ENCODE assay signal across 16 mouse cellular contexts in the genomic region with DNA sequence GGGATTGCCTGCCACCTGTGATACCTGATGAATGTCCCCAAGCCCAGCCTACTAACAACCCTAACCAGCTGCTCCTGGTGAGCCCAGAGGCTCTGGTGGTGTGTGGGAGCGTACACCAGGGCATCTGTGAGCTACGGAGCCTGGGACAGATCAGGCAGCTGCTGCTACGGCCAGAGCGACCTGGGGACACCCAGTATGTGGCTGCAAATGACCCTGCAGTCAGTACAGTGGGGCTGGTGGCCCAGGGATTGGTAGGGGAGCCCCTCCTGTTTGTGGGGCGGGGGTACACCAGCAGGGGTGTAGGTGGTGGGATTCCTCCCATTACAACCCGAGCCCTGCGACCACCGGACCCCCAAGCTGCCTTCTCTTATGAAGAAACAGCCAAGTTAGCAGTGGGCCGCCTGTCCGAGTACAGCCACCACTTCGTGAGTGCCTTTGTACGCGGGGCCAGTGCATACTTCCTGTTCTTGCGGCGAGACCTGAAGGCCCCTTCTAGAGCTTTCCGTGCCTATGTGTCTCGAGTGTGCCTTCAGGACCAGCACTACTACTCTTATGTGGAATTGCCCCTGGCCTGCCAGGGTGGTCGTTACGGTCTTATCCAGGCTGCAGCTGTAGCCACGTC. TPM values are rescaled to one million over a fixed set of nuclear protein-coding genes. Genes with fewer than 3 reads are reported as not detected.
A peak's percentile ranks its signal among the peaks of the same experiment; 100 is the strongest.
DNase-seq lines count a peak whose midpoint lies in the region; ATAC-seq and TF ChIP-seq lines count a peak whose summit lies in the region.
"Had no signal": no experiment of that assay in that cellular context is flagged by ENCODE, and none has a peak within 500 bp of the region (broad histone marks: within the 10 kb centered on the region; RNA-seq: fewer than 3 reads in every experiment).

No protein-coding gene starts in this region.

- no peak overlapping the region for H3K4me3 ChIP-seq in heart, embryonic 12.5 days
- no peak overlapping the region for H3K4me3 ChIP-seq in kidney, embryonic 16.5 days (ENCODE audit: low read length)
- H3K4me3 ChIP-seq in stomach, embryonic 16.5 days (replicated peaks; ENCODE audit: low read length) = no peak overlapping the region
- no peak overlapping the region for H3K4me3 ChIP-seq in stomach, postnatal 0 days (ENCODE audit: low read depth, low read length)
- H3K4me3 ChIP-seq: hindbrain, embryonic 12.5 days had no signal

- no peaks in the 10 kb centered on the region for H3K27me3 ChIP-seq in heart, embryonic 12.5 days (replicated peaks)
- no peaks in the 10 kb centered on the region for H3K27me3 ChIP-seq in kidney, embryonic 16.5 days (ENCODE audit: insufficient read depth, low read length)
- no peaks in the 10 kb centered on the region for H3K27me3 ChIP-seq in stomach, embryonic 16.5 days (ENCODE audit: control insufficient read depth, insufficient read depth, low read length)
- no peaks in the 10 kb centered on the region for H3K27me3 ChIP-seq in stomach, postnatal 0 days (ENCODE audit: control insufficient read depth, insufficient read depth, low read length)
- H3K27me3 ChIP-seq: hindbrain, embryonic 12.5 days had no signal

- WGBS in heart, embryonic 12.5 days = 83% methylated on average over 20 of the region's 20 CpGs
- 84% methylated on average over 20 of the region's 20 CpGs for WGBS in kidney, embryonic 16.5 days
- 83% methylated on average over 20 of the region's 20 CpGs for WGBS in stomach, embryonic 16.5 days
- WGBS in stomach, postnatal 0 days = 81% methylated on average over 20 of the region's 20 CpGs

- TF ChIP-seq CTCF in stomach, postnatal 0 days (IDR thresholded peaks at IDR 0.05; ENCODE audit: low read depth) = no peak

- H3K27ac ChIP-seq in heart, embryonic 12.5 days (ENCODE audit: poor library complexity, severe bottlenecking) = no peak overlapping the region
- no peak overlapping the region for H3K27ac ChIP-seq in kidney, embryonic 16.5 days (ENCODE audit: low read length)
- H3K27ac ChIP-seq in stomach, embryonic 16.5 days (ENCODE audit: low read length) = no peak overlapping the region
- no peak overlapping the region for H3K27ac ChIP-seq in stomach, postnatal 0 days (replicated peaks)
- H3K27ac ChIP-seq: hindbrain, embryonic 12.5 days; liver, embryonic 14.5 days had no signal

- H3K9ac ChIP-seq in heart, embryonic 12.5 days = 0 out of 2 replicates have a peak overlapping the region, but pooled peaks have one; percentile 11
- peak overlapping the region; percentile 12; the same call in 1 of the 2 replicates for H3K9ac ChIP-seq in kidney, embryonic 16.5 days (replicated peaks; ENCODE audit: low read length)
- 0 out of 2 replicates have a peak overlapping the region, but pooled peaks have one; percentile 2 for H3K9ac ChIP-seq in stomach, embryonic 16.5 days (ENCODE audit: low read length)
- H3K9ac ChIP-seq in stomach, postnatal 0 days (ENCODE audit: low read length) = no peak overlapping the region
- H3K9ac ChIP-seq: hindbrain, embryonic 12.5 days; liver, embryonic 14.5 days had no signal

- H3K36me3 ChIP-seq in heart, embryonic 12.5 days = peaks cover 47% of the 10 kb centered on the region
- H3K36me3 ChIP-seq in kidney, embryonic 16.5 days (ENCODE audit: insufficient read depth, low read length) = peaks cover 34% of the 10 kb centered on the region
- 0 out of 2 replicates have a peak, but pooled peaks cover 3% of the 10 kb centered on the region for H3K36me3 ChIP-seq in stomach, embryonic 16.5 days (ENCODE audit: control insufficient read depth, insufficient read depth, low read length)
- no peaks in the 10 kb centered on the region for H3K36me3 ChIP-seq in stomach, postnatal 0 days (ENCODE audit: control insufficient read depth, insufficient read depth, low read length)

- no peak for ATAC-seq in heart, embryonic 12.5 days (ENCODE audit: insufficient number of reproducible peaks, low FRiP score)
- no peak for ATAC-seq in kidney, embryonic 16.5 days (ENCODE audit: low FRiP score, low TSS enrichment)
- ATAC-seq in stomach, embryonic 16.5 days (ENCODE audit: insufficient read depth, low FRiP score) = no peak
- ATAC-seq in stomach, postnatal 0 days (ENCODE audit: low FRiP score, low TSS enrichment) = no peak
- peak; percentile 35 for ATAC-seq in megakaryocyte progenitor cell, adult 5-6 weeks (replicated peaks; ENCODE audit: poor library complexity)
- ATAC-seq: activated CD4-positive, CD25-positive, alpha-beta regulatory T cell, adult 4 months; intestine, postnatal 0 days had no signal

- peaks cover 77% of the 10 kb centered on the region for H3K4me1 ChIP-seq in heart, embryonic 12.5 days (replicated peaks)
- peaks cover 61% of the 10 kb centered on the region for H3K4me1 ChIP-seq in kidney, embryonic 16.5 days (ENCODE audit: insufficient read depth, low read length)
- H3K4me1 ChIP-seq in stomach, embryonic 16.5 days (ENCODE audit: control insufficient read depth, insufficient read depth, low read length) = peaks cover 35% of the 10 kb centered on the region
- H3K4me1 ChIP-seq in stomach, postnatal 0 days (replicated peaks; ENCODE audit: control insufficient read depth, insufficient read depth) = peaks cover 16% of the 10 kb centered on the region; the same call in 1 of the 2 replicates

- TF ChIP-seq EP300 in stomach, postnatal 0 days (optimal IDR thresholded peaks at IDR 0.05) = no peak

- H3K4me2 ChIP-seq in heart, embryonic 12.5 days = no peak overlapping the region
- H3K4me2 ChIP-seq in kidney, embryonic 16.5 days (replicated peaks; ENCODE audit: low read depth, low read length) = no peak overlapping the region
- H3K4me2 ChIP-seq in stomach, embryonic 16.5 days (ENCODE audit: low read depth, low read length) = no peak overlapping the region
- no peak overlapping the region for H3K4me2 ChIP-seq in stomach, postnatal 0 days (replicated peaks; ENCODE audit: low read depth)
- H3K4me2 ChIP-seq: hindbrain, embryonic 12.5 days had no signal

- DNase-seq in heart, adult 9 months (ENCODE audit: low spot score in 2 of 2) = no peak
- DNase-seq in kidney, postnatal 10 days = no peak
- DNase-seq in stomach, postnatal 0 days (ENCODE audit: low spot score) = no peak
- DNase-seq in natural killer cell, adult 2 months (ENCODE audit: low spot score in 2 of 2) = no peak
- DNase-seq: cerebellum, adult 9-11 months; left cerebral cortex, postnatal 4 days; lung, postnatal 14 days; thymus, postnatal 14 days had no signal

- H3K9me3 ChIP-seq in heart, embryonic 12.5 days (replicated peaks) = no peaks in the 10 kb centered on the region
- no peaks in the 10 kb centered on the region for H3K9me3 ChIP-seq in kidney, embryonic 16.5 days (ENCODE audit: low read length)
- H3K9me3 ChIP-seq in stomach, embryonic 16.5 days (replicated peaks; ENCODE audit: control insufficient read depth, low read length) = no peaks in the 10 kb centered on the region
- H3K9me3 ChIP-seq in stomach, postnatal 0 days (ENCODE audit: control insufficient read depth, low read length) = no peaks in the 10 kb centered on the region
- H3K9me3 ChIP-seq: hindbrain, embryonic 12.5 days had no signal

RNA-seq across cellular contexts. Expression of a gene that starts 5.2 kb away (rescaled TPM):
- polyA plus RNA-seq in heart, embryonic 12.5 days (2016; fragmentation: Nextera tagmentation; extraction: Ambion mirVana) = 11.1 and 11.7 TPM in 2 replicates
- 18.9 and 19.8 TPM in 2 replicates for polyA plus RNA-seq in kidney, embryonic 16.5 days (2015; fragmentation: Nextera tagmentation; extraction: Ambion mirVana)
- 15.4 and 15.6 TPM in 2 replicates for polyA plus RNA-seq in stomach, embryonic 16.5 days (2015; fragmentation: Nextera tagmentation; extraction: Ambion mirVana)
- 3.0 and 3.7 TPM in 2 replicates for polyA plus RNA-seq in stomach, postnatal 0 days (2015; fragmentation: Nextera tagmentation; extraction: Ambion mirVana)
- not detected in 2 replicates for total RNA-seq in megakaryocyte progenitor cell, adult 5-6 weeks (2015)
- not detected in 2 replicates for total RNA-seq in megakaryocyte progenitor cell, adult 5-6 weeks (2017)

RNA-seq across cellular contexts. Expression of a gene that starts 18.0 kb away (rescaled TPM):
- 715 and 742 TPM in 2 replicates for polyA plus RNA-seq in heart, embryonic 12.5 days (2016; fragmentation: Nextera tagmentation; extraction: Ambion mirVana)
- polyA plus RNA-seq in kidney, embryonic 16.5 days (2015; fragmentation: Nextera tagmentation; extraction: Ambion mirVana) = 494 and 537 TPM in 2 replicates
- polyA plus RNA-seq in stomach, embryonic 16.5 days (2015; fragmentation: Nextera tagmentation; extraction: Ambion mirVana) = 495 and 585 TPM in 2 replicates
- polyA plus RNA-seq in stomach, postnatal 0 days (2015; fragmentation: Nextera tagmentation; extraction: Ambion mirVana) = 416 and 424 TPM in 2 replicates
- total RNA-seq in megakaryocyte progenitor cell, adult 5-6 weeks (2015) = 411 and 433 TPM in 2 replicates
- 121 and 130 TPM in 2 replicates for total RNA-seq in megakaryocyte progenitor cell, adult 5-6 weeks (2017)

RNA-seq across cellular contexts. Expression of a gene that starts 18.1 kb away (rescaled TPM):
- polyA plus RNA-seq in heart, embryonic 12.5 days (2016; fragmentation: Nextera tagmentation; extraction: Ambion mirVana) = 14.6 and 16.3 TPM in 2 replicates
- polyA plus RNA-seq in kidney, embryonic 16.5 days (2015; fragmentation: Nextera tagmentation; extraction: Ambion mirVana) = 16.5 and 16.8 TPM in 2 replicates
- 15.8 and 17.3 TPM in 2 replicates for polyA plus RNA-seq in stomach, embryonic 16.5 days (2015; fragmentation: Nextera tagmentation; extraction: Ambion mirVana)
- polyA plus RNA-seq in stomach, postnatal 0 days (2015; fragmentation: Nextera tagmentation; extraction: Ambion mirVana) = 8.9 and 9.9 TPM in 2 replicates
- total RNA-seq in megakaryocyte progenitor cell, adult 5-6 weeks (2015) = 5.8 and 8.6 TPM in 2 replicates
- 14.6 and 15.2 TPM in 2 replicates for total RNA-seq in megakaryocyte progenitor cell, adult 5-6 weeks (2017)

RNA-seq across cellular contexts. Expression of a gene that starts 26.5 kb away (rescaled TPM):
- polyA plus RNA-seq in heart, embryonic 12.5 days (2016; fragmentation: Nextera tagmentation; extraction: Ambion mirVana) = 17.9 and 19.6 TPM in 2 replicates
- polyA plus RNA-seq in kidney, embryonic 16.5 days (2015; fragmentation: Nextera tagmentation; extraction: Ambion mirVana) = 26.7 and 30.7 TPM in 2 replicates
- polyA plus RNA-seq in stomach, embryonic 16.5 days (2015; fragmentation: Nextera tagmentation; extraction: Ambion mirVana) = 23.1 and 23.4 TPM in 2 replicates
- 10.8 and 11.3 TPM in 2 replicates for polyA plus RNA-seq in stomach, postnatal 0 days (2015; fragmentation: Nextera tagmentation; extraction: Ambion mirVana)
- 13.3 and 17.6 TPM in 2 replicates for total RNA-seq in megakaryocyte progenitor cell, adult 5-6 weeks (2015)
- total RNA-seq in megakaryocyte progenitor cell, adult 5-6 weeks (2017) = 15.3 and 20.1 TPM in 2 replicates

RNA-seq across cellular contexts. Expression of a gene that starts 40.9 kb away (rescaled TPM):
- polyA plus RNA-seq in heart, embryonic 12.5 days (2016; fragmentation: Nextera tagmentation; extraction: Ambion mirVana) = 5.8 and 7.1 TPM in 2 replicates
- polyA plus RNA-seq in kidney, embryonic 16.5 days (2015; fragmentation: Nextera tagmentation; extraction: Ambion mirVana) = 13.6 and 16.6 TPM in 2 replicates
- polyA plus RNA-seq in stomach, embryonic 16.5 days (2015; fragmentation: Nextera tagmentation; extraction: Ambion mirVana) = 13.7 and 15.7 TPM in 2 replicates
- 13.3 and 15.8 TPM in 2 replicates for polyA plus RNA-seq in stomach, postnatal 0 days (2015; fragmentation: Nextera tagmentation; extraction: Ambion mirVana)
- total RNA-seq in megakaryocyte progenitor cell, adult 5-6 weeks (2015) = 22.4 and 24.1 TPM in 2 replicates
- total RNA-seq in megakaryocyte progenitor cell, adult 5-6 weeks (2017) = 12.3 and 15.6 TPM in 2 replicates
